In the genomic region with DNA sequence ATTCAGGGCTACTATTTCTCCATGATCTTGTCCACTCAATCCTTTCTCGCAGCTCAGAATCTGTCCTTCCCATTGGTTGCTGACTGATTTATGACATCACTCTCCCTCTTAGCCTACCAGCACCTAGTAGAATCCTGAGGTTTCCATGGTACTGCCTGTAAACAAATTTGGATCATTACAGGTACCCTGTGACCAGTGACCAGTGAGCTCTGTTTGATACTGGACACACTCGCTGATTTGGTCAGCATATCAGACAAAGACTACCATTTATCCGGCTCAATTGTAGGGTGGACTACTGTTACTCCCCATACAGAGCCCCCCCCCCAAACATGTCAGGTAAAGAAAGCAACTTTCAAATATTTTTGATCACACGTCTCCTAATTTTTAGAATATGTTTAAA, we compare ENCODE assay signal across 19 mouse cellular contexts. TPM values are rescaled to one million over a fixed set of nuclear protein-coding genes. Genes with fewer than 3 reads are reported as not detected.
"Had no signal": no experiment of that assay in that cellular context is flagged by ENCODE, and none has a peak within 500 bp of the region (broad histone marks: within the 10 kb centered on the region; RNA-seq: fewer than 3 reads in every experiment).

Gm5592 (plus strand) TSS at position 301 of the 400 bp plus-strand sequence.

RNA-seq across cellular contexts. Expression of gene Gm5592, which starts in this region (rescaled TPM):
- polyA plus RNA-seq: cortical plate, adult 2 months; embryonic facial prominence, embryonic 10.5 days; embryonic facial prominence, embryonic 11.5 days; embryonic facial prominence, embryonic 12.5 days; embryonic facial prominence, embryonic 13.5 days; embryonic facial prominence, embryonic 14.5 days; embryonic facial prominence, embryonic 15.5 days; erythroblast, embryonic 14.5 days; forebrain, embryonic 10.5 days; forebrain, embryonic 11.5 days; forebrain, embryonic 12.5 days; forebrain, embryonic 13.5 days; forebrain, embryonic 14.5 days; forebrain, embryonic 15.5 days; forebrain, embryonic 16.5 days; forebrain, postnatal 0 days; frontal cortex, adult 2 months; gonadal fat pad, adult 2 months; heart, adult 2 months had no signal
